ENCODE assay signal across 14 mouse cellular contexts in the genomic region with DNA sequence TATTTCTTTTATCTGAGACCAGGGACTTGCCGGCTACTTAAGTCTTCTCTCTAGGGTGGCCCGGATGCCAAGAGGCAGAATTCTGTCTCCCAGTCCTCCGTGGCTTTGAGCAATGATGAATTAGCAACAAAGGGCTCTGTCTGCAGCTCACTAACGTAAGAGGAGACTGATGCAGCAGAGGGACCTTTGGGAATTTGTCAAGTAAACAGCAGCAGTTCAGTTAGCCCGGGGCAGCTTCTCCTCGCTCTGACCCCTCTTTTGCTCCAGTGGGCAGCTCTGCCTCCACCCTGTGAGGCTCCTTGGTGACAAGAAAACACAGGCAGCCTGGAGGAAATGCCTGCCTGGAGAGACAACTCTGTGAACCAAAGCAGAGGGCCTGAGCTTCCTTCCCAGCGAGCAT. TPM values are rescaled to one million over a fixed set of nuclear protein-coding genes. Genes with fewer than 3 reads are reported as not detected.
DNase-seq lines count a peak whose midpoint lies in the region; ATAC-seq and TF ChIP-seq lines count a peak whose summit lies in the region.
"Had no signal": no experiment of that assay in that cellular context is flagged by ENCODE, and none has a peak within 500 bp of the region (broad histone marks: within the 10 kb centered on the region; RNA-seq: fewer than 3 reads in every experiment).

No protein-coding gene starts in this region.

- no peaks in the 10 kb centered on the region for H3K4me1 ChIP-seq in kidney, postnatal 0 days (replicated peaks; ENCODE audit: insufficient read depth, low read length)
- H3K4me1 ChIP-seq in hindbrain, embryonic 14.5 days (replicated peaks; ENCODE audit: control insufficient read depth, insufficient read depth, low read length) = peaks cover 10% of the 10 kb centered on the region
- peaks cover 12% of the 10 kb centered on the region for H3K4me1 ChIP-seq in neural tube, embryonic 15.5 days

- H3K36me3 ChIP-seq in kidney, postnatal 0 days (ENCODE audit: insufficient read depth, low read length) = no peaks in the 10 kb centered on the region
- no peaks in the 10 kb centered on the region for H3K36me3 ChIP-seq in hindbrain, embryonic 14.5 days (replicated peaks; ENCODE audit: control insufficient read depth, insufficient read depth)
- no peaks in the 10 kb centered on the region for H3K36me3 ChIP-seq in neural tube, embryonic 15.5 days
- H3K36me3 ChIP-seq: G1E had no signal

- H3K9ac ChIP-seq in kidney, postnatal 0 days (ENCODE audit: low read depth, low read length) = no peak overlapping the region
- 0 out of 2 replicates have a peak overlapping the region, but pooled peaks have one; percentile 39 for H3K9ac ChIP-seq in hindbrain, embryonic 14.5 days
- H3K9ac ChIP-seq in neural tube, embryonic 15.5 days (replicated peaks) = no peak overlapping the region

- H3K4me2 ChIP-seq in kidney, postnatal 0 days (ENCODE audit: low read length) = no peak overlapping the region
- H3K4me2 ChIP-seq in hindbrain, embryonic 14.5 days (replicated peaks) = peak overlapping the region; percentile 32; the same call in 1 of the 2 replicates
- peak overlapping the region; percentile 6 for H3K4me2 ChIP-seq in neural tube, embryonic 15.5 days

- ATAC-seq in kidney, postnatal 0 days (replicated peaks; ENCODE audit: low FRiP score, low read depth) = no peak
- ATAC-seq in hindbrain, embryonic 14.5 days (ENCODE audit: low FRiP score) = peak; percentile 25; the same call in 1 of the 2 replicates
- 0 out of 2 replicates have a peak, but pooled peaks have one; percentile 12 for ATAC-seq in neural tube, embryonic 15.5 days (ENCODE audit: low FRiP score)
- ATAC-seq in megakaryocyte progenitor cell, adult 5-6 weeks (replicated peaks; ENCODE audit: poor library complexity) = no peak
- ATAC-seq: forebrain, embryonic 16.5 days had no signal

- peak; percentile 58 for DNase-seq in kidney, postnatal 0 days (ENCODE audit: low spot score)
- no peak for DNase-seq in kidney, adult 18-20 months
- DNase-seq in embryo, embryonic 9.5 days (ENCODE audit: extremely low spot score) = peak; percentile 43
- peak; percentile 24 for DNase-seq in hindbrain, embryonic 14.5 days (ENCODE audit: low spot score)
- DNase-seq in cerebellum, adult 9-11 months = no peak
- DNase-seq: cerebellum, postnatal 14 days; kidney, postnatal 25 days; spleen, adult 18-20 months; thymus, postnatal 25 days had no signal

- no peak overlapping the region for H3K27ac ChIP-seq in kidney, postnatal 0 days
- peak overlapping the region; percentile 43 for H3K27ac ChIP-seq in hindbrain, embryonic 14.5 days
- 0 out of 2 replicates have a peak overlapping the region, but pooled peaks have one; percentile 1 for H3K27ac ChIP-seq in neural tube, embryonic 15.5 days (replicated peaks)

- TF ChIP-seq CTCF in kidney, postnatal 0 days (IDR thresholded peaks at IDR 0.05; ENCODE audit: low read depth) = no peak

- H3K27me3 ChIP-seq in kidney, postnatal 0 days (ENCODE audit: insufficient read depth, low read length) = no peaks in the 10 kb centered on the region
- no peaks in the 10 kb centered on the region for H3K27me3 ChIP-seq in hindbrain, embryonic 14.5 days (ENCODE audit: control insufficient read depth, insufficient read depth, low read length)
- H3K27me3 ChIP-seq in neural tube, embryonic 15.5 days (replicated peaks) = no peaks in the 10 kb centered on the region

- no peaks in the 10 kb centered on the region for H3K9me3 ChIP-seq in kidney, postnatal 0 days (replicated peaks; ENCODE audit: low read length)
- no peaks in the 10 kb centered on the region for H3K9me3 ChIP-seq in hindbrain, embryonic 14.5 days (ENCODE audit: control insufficient read depth, low read length)
- H3K9me3 ChIP-seq in neural tube, embryonic 15.5 days (replicated peaks) = no peaks in the 10 kb centered on the region
- H3K9me3 ChIP-seq: G1E had no signal

- WGBS in kidney, postnatal 0 days = 14% methylated on average over 7 of the region's 7 CpGs
- WGBS in hindbrain, embryonic 14.5 days = 9% methylated on average over 7 of the region's 7 CpGs
- WGBS in neural tube, embryonic 15.5 days = 24% methylated on average over 7 of the region's 7 CpGs

- no peak overlapping the region for H3K4me3 ChIP-seq in kidney, postnatal 0 days (replicated peaks; ENCODE audit: low read depth, low read length)
- no peak overlapping the region for H3K4me3 ChIP-seq in hindbrain, embryonic 14.5 days (replicated peaks; ENCODE audit: low read length)
- H3K4me3 ChIP-seq in neural tube, embryonic 15.5 days (replicated peaks) = no peak overlapping the region

RNA-seq across cellular contexts. Expression of a gene that starts 26.4 kb away (rescaled TPM):
- polyA plus RNA-seq in kidney, postnatal 0 days (2015; fragmentation: Nextera tagmentation; extraction: Ambion mirVana) = 0.06 and 0.09 TPM in 2 replicates
- polyA plus RNA-seq in hindbrain, embryonic 14.5 days (2014; fragmentation: Nextera tagmentation; extraction: Ambion mirVana) = 0.08 and 0.25 TPM in 2 replicates
- polyA plus RNA-seq in neural tube, embryonic 15.5 days (2015; fragmentation: Nextera tagmentation; extraction: Ambion mirVana) = 0.08 and 0.49 TPM in 2 replicates
- total RNA-seq in megakaryocyte progenitor cell, adult 5-6 weeks (2015) = 0.05 and 0.47 TPM in 2 replicates
- 0.07 and 0.29 TPM in 2 replicates for total RNA-seq in megakaryocyte progenitor cell, adult 5-6 weeks (2017)
- polyA plus RNA-seq: G1E; neural tube, embryonic 14.5 days had no signal

Comparison
In these comparisons a context has a peak if more than half of its experiments do, and no peak if none do; other contexts are left out.
1. DNase-seq: peak in kidney, postnatal 0 days (single experiment), embryo, embryonic 9.5 days (single experiment) and hindbrain, embryonic 14.5 days (single experiment); none in kidney, adult 18-20 months (single experiment) and cerebellum, adult 9-11 months (single experiment).
2. ATAC-seq: peak in hindbrain, embryonic 14.5 days (single experiment) and neural tube, embryonic 15.5 days (single experiment); none in kidney, postnatal 0 days (single experiment) and megakaryocyte progenitor cell, adult 5-6 weeks (single experiment).